ENCODE assay signal across 18 mouse cellular contexts in the genomic region with DNA sequence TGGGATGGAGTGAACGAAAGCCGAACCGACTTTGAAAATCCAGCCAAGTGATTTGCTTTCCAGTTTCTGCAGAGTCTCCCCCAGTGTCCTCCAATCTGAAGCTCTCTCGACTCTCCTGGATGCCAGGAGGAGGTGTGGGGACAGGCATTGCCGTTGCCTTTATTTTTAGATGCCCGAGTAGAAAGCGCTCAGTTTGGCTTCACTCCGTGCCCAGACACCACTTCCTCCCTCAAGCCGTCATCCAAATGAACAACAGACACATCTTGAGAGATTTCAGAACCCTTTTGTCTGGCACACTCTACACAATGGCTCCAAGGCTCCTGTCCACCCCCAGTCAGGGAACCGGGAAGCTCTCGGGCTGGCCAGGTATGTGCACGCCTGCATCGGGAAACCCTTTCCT. TPM values are rescaled to one million over a fixed set of nuclear protein-coding genes. Genes with fewer than 3 reads are reported as not detected.
DNase-seq lines count a peak whose midpoint lies in the region; ATAC-seq and TF ChIP-seq lines count a peak whose summit lies in the region.
"Had no signal": no experiment of that assay in that cellular context is flagged by ENCODE, and none has a peak within 500 bp of the region (broad histone marks: within the 10 kb centered on the region; RNA-seq: fewer than 3 reads in every experiment).

No protein-coding gene starts in this region.

- peaks cover 34% of the 10 kb centered on the region for H3K4me1 ChIP-seq in hindbrain, embryonic 13.5 days (replicated peaks)

- no peak for TF ChIP-seq CTCF in left cerebral cortex, adult 2 months (IDR thresholded peaks at IDR 0.05)

- no peaks in the 10 kb centered on the region for H3K27me3 ChIP-seq in hindbrain, embryonic 13.5 days
- H3K27me3 ChIP-seq: hindbrain, embryonic 15.5 days had no signal

- intact Hi-C loops in left cerebral cortex, adult 2 months (cut with DNase I), result no loop called here
- intact Hi-C loops in left cerebral cortex, postnatal 10 days (cut with DNase I), result no loop called here

- ATAC-seq in hindbrain, embryonic 13.5 days (ENCODE audit: low FRiP score), result no peak
- ATAC-seq: forebrain, embryonic 14.5 days had no signal

- H3K9me3 ChIP-seq in hindbrain, embryonic 13.5 days, result no peaks in the 10 kb centered on the region
- H3K9me3 ChIP-seq: hindbrain, embryonic 15.5 days had no signal

- H3K4me3 ChIP-seq in left cerebral cortex, adult 2 months, result no peak overlapping the region
- no peak overlapping the region for H3K4me3 ChIP-seq in hindbrain, embryonic 13.5 days
- H3K4me3 ChIP-seq: erythroblast, embryonic 14.5 days; hindbrain, embryonic 15.5 days had no signal

- peaks cover 10% of the 10 kb centered on the region for H3K36me3 ChIP-seq in hindbrain, embryonic 13.5 days
- H3K36me3 ChIP-seq: hindbrain, embryonic 15.5 days had no signal

- H3K9ac ChIP-seq in hindbrain, embryonic 13.5 days, result no peak overlapping the region
- H3K9ac ChIP-seq: hindbrain, embryonic 15.5 days had no signal

- H3K4me2 ChIP-seq in hindbrain, embryonic 13.5 days, result no peak overlapping the region
- H3K4me2 ChIP-seq: heart, embryonic 11.5 days; hindbrain, embryonic 15.5 days had no signal

- peak in 1 of 2 experiments; percentile 36 for DNase-seq in left cerebral cortex, adult 2 months (ENCODE audit: extremely low spot score in 1 of 2, low spot score in 2 of 2)
- no peak for DNase-seq in left cerebral cortex, postnatal 10 days (ENCODE audit: extremely low spot score in 1 of 2, low spot score in 2 of 2)
- peak; percentile 40 for DNase-seq in thymus, postnatal 25 days
- DNase-seq in thymus, postnatal 0 days (ENCODE audit: low spot score), result no peak
- DNase-seq in brain, adult 2 months (ENCODE audit: low read depth, low spot score), result peak; percentile 78
- no peak for DNase-seq in adrenal gland, adult 8-10 months
- DNase-seq: adrenal gland, adult 2 months; cerebellum, adult 18-20 months; heart, postnatal 14 days; kidney, adult 11 months; kidney, postnatal 14 days; layer of hippocampus, adult 9-11 months; lung, adult 18-20 months had no signal

- peak overlapping the region; percentile 19; the same call in 1 of the 2 replicates for H3K27ac ChIP-seq in left cerebral cortex, adult 2 months
- no peak overlapping the region for H3K27ac ChIP-seq in hindbrain, embryonic 13.5 days
- H3K27ac ChIP-seq: hindbrain, embryonic 15.5 days had no signal

- 93% methylated on average over 13 of the region's 13 CpGs for WGBS in hindbrain, embryonic 13.5 days

RNA-seq across cellular contexts. Expression of a gene that starts 30.6 kb away (rescaled TPM):
- 10 to 100 TPM; 52.3 to 54.9 TPM for total RNA-seq in left cerebral cortex, adult 2 months (2021)
- 10 to 100 TPM; 90.5 to 90.8 TPM for total RNA-seq in left cerebral cortex, postnatal 10 days (2021)
- polyA plus RNA-seq in thymus, postnatal 0 days (2015; fragmentation: Nextera tagmentation; extraction: Ambion mirVana), result 18.6 and 19.9 TPM in 2 replicates
- 23.0 and 23.4 TPM in 2 replicates for polyA plus RNA-seq in hindbrain, embryonic 13.5 days (2015; fragmentation: Nextera tagmentation; extraction: Ambion mirVana)
- total RNA-seq in adrenal gland, adult 8-10 months (2022), result 100 to 1,000 TPM in 2 of 4 experiments, 10 to 100 TPM in 2; 49.2 to 139 (median 86.7) TPM

Comparison
In these comparisons a context has a peak if more than half of its experiments do, and no peak if none do; other contexts are left out.
1. DNase-seq: peak in thymus, postnatal 25 days (single experiment) and brain, adult 2 months (single experiment); none in left cerebral cortex, postnatal 10 days (0 of 2), thymus, postnatal 0 days (single experiment) and adrenal gland, adult 8-10 months (single experiment).